Mouse (Mus musculus) CH12.LX (cell line): Measurements from ENCODE around the gene Grm5. TPM values are rescaled to one million over a fixed set of nuclear protein-coding genes. Genes with fewer than 3 reads are reported as not detected.

Experiments used
- DNase-seq: peaks from one replicate; pipeline ENCODE4 v3.0.0-alpha.2; 2013; ENCODE audit errors: extremely low read depth
- H3K27ac ChIP-seq: 2 replicates; pipeline ENCODE4 v1.5.1; 2012; ENCODE audit warnings: low read depth, mild to moderate bottlenecking, control low read depth, moderate library complexity; ENCODE audit not compliant: insufficient read depth
- H3K27me3 ChIP-seq: replicated peaks from 2 replicates; pipeline ENCODE3; 2012; ENCODE audit warnings: inconsistent platforms
- H3K36me3 ChIP-seq, 2 experiments: replicated peaks in 1 of 2; 2 replicates each; pipeline versions ENCODE3 to v1.6.1; 2012; ENCODE audit warnings: inconsistent platforms in 1 of 2, low read length in 1 of 2, mild to moderate bottlenecking in 1 of 2, mixed read lengths in 1 of 2, moderate library complexity in 1 of 2; ENCODE audit not compliant: control insufficient read depth in 1 of 2, insufficient read depth in 1 of 2
- H3K4me1 ChIP-seq, 2 experiments: 2 replicates each; pipeline ENCODE4 v1.6.1; 2012; ENCODE audit warnings: inconsistent platforms in 1 of 2, moderate library complexity in 1 of 2; ENCODE audit not compliant: insufficient read depth in 2 of 2, control insufficient read depth in 1 of 2
- H3K4me2 ChIP-seq: 2 replicates; pipeline ENCODE4 v1.6.1; 2012; ENCODE audit warnings: low read depth, mild to moderate bottlenecking, control low read depth; ENCODE audit not compliant: poor library complexity, insufficient read depth, severe bottlenecking
- H3K4me3 ChIP-seq, 3 experiments: fragments of 150-350 bp in 1 of 3; sonication (generic) in 1 of 3; replicated peaks in 1 of 3; 2 replicates each; pipeline versions ENCODE3 to v1.5.1; 2011 to 2012; ENCODE audit warnings: low read depth in 2 of 3, low read length in 2 of 3, mild to moderate bottlenecking in 2 of 3, moderate library complexity in 2 of 3, control low read depth in 1 of 3, improper control_type of control experiment in 1 of 3, inconsistent platforms in 1 of 3, mixed read lengths in 1 of 3; ENCODE audit not compliant: poor library complexity in 1 of 3
- H3K79me2 ChIP-seq: replicated peaks from 2 replicates; pipeline ENCODE4 v1.6.1; 2012; ENCODE audit warnings: mild to moderate bottlenecking, moderate library complexity; ENCODE audit not compliant: control insufficient read depth, poor library complexity, insufficient read depth, severe bottlenecking; ENCODE audit errors: extremely low read depth
- H3K9ac ChIP-seq: 2 replicates; pipeline ENCODE4 v1.6.1; 2012; ENCODE audit warnings: low read depth, mild to moderate bottlenecking, control low read depth, moderate library complexity; ENCODE audit not compliant: insufficient read depth
- H3K9me3 ChIP-seq: replicated peaks from 2 replicates; pipeline ENCODE3; 2012; ENCODE audit warnings: low read length, inconsistent platforms, mixed read lengths
- BHLHE40 ChIP-seq: IDR thresholded peaks from 2 replicates; pipeline ENCODE4 v1.6.1; 2011; ENCODE audit warnings: mild to moderate bottlenecking, low read depth, low read length, improper control_type of control experiment
- CHD1 ChIP-seq: IDR thresholded peaks from 2 replicates; pipeline ENCODE4 v1.6.1; 2012; ENCODE audit warnings: low read depth, low read length, improper control_type of control experiment, inconsistent platforms
- ELF1 ChIP-seq: IDR thresholded peaks from 2 replicates; pipeline ENCODE4 v1.6.1; 2014; ENCODE audit warnings: low read depth, mild to moderate bottlenecking, inconsistent platforms, low read length, improper control_type of control experiment
- EP300 ChIP-seq: IDR thresholded peaks from 2 replicates; pipeline ENCODE4 v1.6.1; 2011; ENCODE audit warnings: low read length, improper control_type of control experiment
- GABPA ChIP-seq: IDR thresholded peaks from 2 replicates; pipeline ENCODE4 v1.6.1; 2012; ENCODE audit warnings: low read depth, low read length, improper control_type of control experiment, inconsistent platforms; ENCODE audit not compliant: insufficient replicate concordance
- HCFC1 ChIP-seq: IDR thresholded peaks from 2 replicates; pipeline ENCODE4 v1.6.1; 2012; ENCODE audit warnings: low read depth, mild to moderate bottlenecking, inconsistent platforms, low read length, improper control_type of control experiment
- IRF4 ChIP-seq: IDR thresholded peaks from 2 replicates; pipeline ENCODE4 v1.6.1; 2014; ENCODE audit warnings: low read depth, mild to moderate bottlenecking, inconsistent platforms, low read length, improper control_type of control experiment
- JUN ChIP-seq: IDR thresholded peaks from 2 replicates; pipeline ENCODE4 v1.6.1; 2011; ENCODE audit warnings: low read depth, mild to moderate bottlenecking, low read length, improper control_type of control experiment, moderate library complexity; ENCODE audit not compliant: insufficient read depth
- JUND ChIP-seq: conservative IDR thresholded peaks from 2 replicates; pipeline ENCODE4 v1.6.1; 2011; ENCODE audit warnings: low read depth, low read length, improper control_type of control experiment
- MAFK ChIP-seq: IDR thresholded peaks from 2 replicates; pipeline ENCODE4 v1.6.1; 2011; ENCODE audit warnings: low read length, improper control_type of control experiment; ENCODE audit not compliant: insufficient replicate concordance
- MAX ChIP-seq: IDR thresholded peaks from 2 replicates; pipeline ENCODE4 v1.6.1; 2011; ENCODE audit warnings: low read length, improper control_type of control experiment
- MAZ ChIP-seq: IDR thresholded peaks from 2 replicates; pipeline ENCODE4 v1.6.1; 2012; ENCODE audit warnings: low read depth, mild to moderate bottlenecking, inconsistent platforms, low read length, improper control_type of control experiment, moderate library complexity
- MEF2A ChIP-seq: IDR thresholded peaks from 2 replicates; pipeline ENCODE4 v1.6.1; 2014; ENCODE audit warnings: low read depth, mild to moderate bottlenecking, inconsistent platforms, low read length, improper control_type of control experiment, borderline replicate concordance
- MXI1 ChIP-seq: IDR thresholded peaks from 2 replicates; pipeline ENCODE4 v1.6.1; 2011; ENCODE audit warnings: mild to moderate bottlenecking, low read depth, low read length, improper control_type of control experiment
- NELFE ChIP-seq: IDR thresholded peaks from 2 replicates; pipeline ENCODE4 v1.6.1; 2011; ENCODE audit warnings: low read depth, low read length, improper control_type of control experiment
- NRF1 ChIP-seq: IDR thresholded peaks from 2 replicates; pipeline ENCODE4 v1.6.1; 2014; ENCODE audit warnings: low read depth, mild to moderate bottlenecking, inconsistent platforms, low read length, improper control_type of control experiment, moderate library complexity
- RAD21 ChIP-seq: IDR thresholded peaks from 2 replicates; pipeline ENCODE4 v1.6.1; 2011; ENCODE audit warnings: low read depth, mild to moderate bottlenecking, low read length, improper control_type of control experiment, moderate library complexity
- RCOR1 ChIP-seq: conservative IDR thresholded peaks from 2 replicates; pipeline ENCODE4 v1.6.1; 2012; ENCODE audit warnings: low read depth, mild to moderate bottlenecking, inconsistent platforms, low read length, improper control_type of control experiment
- SIN3A ChIP-seq: IDR thresholded peaks from 2 replicates; pipeline ENCODE4 v1.6.1; 2012; ENCODE audit warnings: low read length, improper control_type of control experiment, inconsistent platforms
- SMC3 ChIP-seq: IDR thresholded peaks from 2 replicates; pipeline ENCODE4 v1.6.1; 2011; ENCODE audit warnings: low read depth, low read length, improper control_type of control experiment
- TCF12 ChIP-seq: IDR thresholded peaks from 2 replicates; pipeline ENCODE4 v1.6.1; 2014; ENCODE audit warnings: low read depth, mild to moderate bottlenecking, inconsistent platforms, low read length, improper control_type of control experiment
- ZC3H11A ChIP-seq: IDR thresholded peaks from 2 replicates; pipeline ENCODE4 v1.6.1; 2012; ENCODE audit warnings: low read depth, mild to moderate bottlenecking, inconsistent platforms, low read length, improper control_type of control experiment
- ZKSCAN1 ChIP-seq: IDR thresholded peaks from 2 replicates; pipeline ENCODE4 v1.6.1; 2012; ENCODE audit warnings: low read depth, inconsistent platforms, low read length, improper control_type of control experiment, borderline replicate concordance
- ZMIZ1 ChIP-seq: IDR thresholded peaks from 2 replicates; pipeline ENCODE4 v1.6.1; 2012; ENCODE audit warnings: low read depth, mild to moderate bottlenecking, inconsistent platforms, low read length, improper control_type of control experiment
- dilution Hi-C: fragments of 300-500 bp; cut with MboI; formaldehyde crosslinking; loops from 2 replicates; pipeline ENCODE4 v1.14.3; 2020; ENCODE audit warnings: low sequenced_read_pairs; ENCODE audit not compliant: extremely low pct_unique_long_range_greater_than_20kb, extremely low pct_ligation_motif_present
- in situ Hi-C: fragments of 300-500 bp; cut with MboI; formaldehyde crosslinking; loops from 3 replicates; pipeline ENCODE4 v1.14.3; 2019; ENCODE audit warnings: low sequenced_read_pairs, low pct_ligation_motif_present, low pct_unique_long_range_greater_than_20kb, mixed read lengths
- polyA plus RNA-seq: library from polyadenylated mRNA; unstranded; fragments of >175 nt; gene quantifications from 2 replicates; pipeline ENCODE4 v1.2.1, GENCODE M21; 2012; ENCODE audit warnings: low read depth; ENCODE audit not compliant: insufficient read length
- total RNA-seq, 2 experiments: library from RNA; depleted of rRNA; stranded (reverse); fragments of 300-350 nt in 1 of 2; fragments of >200 nt in 1 of 2; gene quantifications; 2 replicates each; pipeline ENCODE4 v1.2.3; 2012 to 2014

Grm5 gene
- total and polyA plus RNA-seq, 3 experiments, result 0.03 TPM; not detected in 2

- H3K4me3 ChIP-seq, result no peak overlapping the region
- no peaks in the 10 kb centered on the region for H3K9me3 ChIP-seq
- no peak overlapping the region for H3K27ac ChIP-seq
- no peaks in the 10 kb centered on the region for H3K79me2 ChIP-seq
- in situ Hi-C loops (no loop called here), dilution Hi-C loops (no loop called here)
- H3K36me3 ChIP-seq, result no peaks in the 10 kb centered on the region
- H3K4me2 ChIP-seq, result no peak overlapping the region
- H3K4me1 ChIP-seq, result no peaks in the 10 kb centered on the region
- H3K27me3 ChIP-seq, result no peaks in the 10 kb centered on the region
- no peak overlapping the region for H3K9ac ChIP-seq
- DNase-seq, result no peak
- no peak for TF ChIP-seq CHD1
- TF ChIP-seq HCFC1, result no peak
- TF ChIP-seq MAFK, result peak; percentile 82
- TF ChIP-seq MAZ, result no peak
- TF ChIP-seq IRF4, result no peak
- TF ChIP-seq ZC3H11A, result no peak
- TF ChIP-seq ZMIZ1, result no peak
- no peak for TF ChIP-seq SMC3
Observed at GRCm38 (mm10) chr7:87937415-87937814, 353.4 kb downstream of the Grm5 start.

GRCm38 (mm10) chr7:87938265-87938664 lies 354.3 kb downstream of the Grm5 start:
- dilution Hi-C loops, result no loop called here
- Histone ChIP-seq H3K4me2 (no peak overlapping the region), H3K79me2 (no peaks in the 10 kb centered on the region), H3K9ac (no peak overlapping the region), H3K4me3 (no peak overlapping the region), H3K9me3 (no peaks in the 10 kb centered on the region), H3K36me3 (no peaks in the 10 kb centered on the region), H3K4me1 (no peaks in the 10 kb centered on the region), H3K27me3 (no peaks in the 10 kb centered on the region), H3K27ac (no peak overlapping the region)
- TF ChIP-seq CHD1 (no peak), SIN3A (no peak), ZMIZ1 (no peak), ELF1 (no peak), GABPA (no peak), NRF1 (no peak), MAZ (no peak), RAD21 (no peak), RCOR1 (no peak), MEF2A (no peak), TCF12 (no peak), MAX (no peak), NELFE (no peak), ZKSCAN1 (no peak), SMC3 (no peak), JUND (no peak), BHLHE40 (no peak), EP300 (no peak), MXI1 (no peak), JUN (no peak)
- DNase-seq, result no peak
- in situ Hi-C loops, result no loop called here
